Mouse (Mus musculus) kidney, adult 11 months (tissue): Measurements from ENCODE around the gene Iqschfp.

Source experiments
- DNase-seq: peaks from one replicate; pipeline ENCODE4 v3.0.0; 2022

Iqschfp gene

GRCm38 (mm10) chr3:68542944-68543501 lies 651.0 kb downstream of the Iqschfp start:
- peak; percentile 75 for DNase-seq

- DNase-seq: no peak
Measured at GRCm38 (mm10) chr3:68544811-68545210, 652.8 kb downstream of the Iqschfp start.

DNA sequence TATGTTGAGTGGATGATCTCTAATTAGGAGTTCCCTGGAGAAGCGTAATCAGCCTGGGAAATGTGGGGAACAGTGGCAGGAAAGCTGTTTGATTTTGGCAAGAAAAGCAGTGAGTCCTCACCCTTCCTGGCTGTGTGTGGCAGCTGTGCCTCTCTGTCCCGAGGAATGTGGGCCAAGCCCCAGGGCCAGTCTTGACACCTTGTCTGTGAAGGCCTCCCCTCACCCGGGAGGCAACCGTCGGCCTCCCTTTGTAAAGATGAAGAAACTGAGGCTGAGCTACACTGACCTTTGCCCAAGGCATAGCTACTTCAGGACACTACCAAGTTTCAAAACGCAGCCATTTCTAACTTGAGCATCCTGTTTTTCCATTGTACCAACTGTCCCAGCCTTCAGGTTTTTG lies 653.9 kb downstream of the Iqschfp start:
- no peak for DNase-seq

DNA sequence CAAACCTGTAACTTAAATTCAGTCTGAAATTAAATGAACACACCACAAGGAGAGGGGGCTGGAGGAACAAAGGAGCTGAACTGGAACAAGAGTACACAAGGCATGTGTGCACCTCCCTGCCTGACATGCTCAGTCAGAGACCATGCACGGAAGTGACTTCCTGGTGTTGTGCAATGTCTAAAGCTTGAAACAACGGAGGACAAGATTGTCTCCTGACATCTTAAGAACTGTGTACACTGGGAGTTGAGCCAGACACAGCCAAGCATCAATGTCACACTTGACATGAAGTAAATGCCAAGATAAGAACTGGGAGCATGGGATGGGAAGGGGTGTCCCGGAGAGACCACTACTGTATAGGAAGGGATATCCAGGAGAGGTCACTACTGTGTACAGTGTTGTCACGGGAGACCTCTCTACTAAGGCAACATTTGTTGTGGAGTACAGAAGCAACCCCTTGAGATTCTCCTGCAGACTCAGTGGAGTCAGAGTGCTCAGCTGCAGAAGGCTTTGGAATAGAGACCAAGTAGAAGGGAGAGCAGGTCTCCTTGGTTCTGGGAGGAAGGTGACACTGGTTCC lies 663.1 kb downstream of the Iqschfp start:
- DNase-seq: no peak

DNA sequence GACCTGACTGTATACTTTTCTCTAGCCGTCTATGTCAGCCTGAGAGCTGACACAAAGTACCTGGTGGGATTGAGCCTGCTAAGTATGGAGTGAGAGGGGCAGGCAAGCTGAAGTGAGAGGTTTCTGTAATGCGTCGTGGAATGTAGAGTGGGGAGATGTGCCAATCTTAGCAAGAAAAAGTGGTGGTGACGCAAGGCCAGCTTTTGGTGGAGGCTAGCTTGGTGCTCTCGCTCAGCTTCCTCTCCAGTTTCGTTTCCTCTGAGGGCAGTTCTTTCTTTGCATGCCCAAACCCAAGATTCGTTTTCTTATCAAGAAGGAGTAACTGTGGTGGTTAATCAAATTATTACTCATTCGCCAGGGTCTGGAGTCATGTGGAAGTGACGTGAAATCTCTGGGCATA lies 664.9 kb downstream of the Iqschfp start:
- no peak for DNase-seq

DNA sequence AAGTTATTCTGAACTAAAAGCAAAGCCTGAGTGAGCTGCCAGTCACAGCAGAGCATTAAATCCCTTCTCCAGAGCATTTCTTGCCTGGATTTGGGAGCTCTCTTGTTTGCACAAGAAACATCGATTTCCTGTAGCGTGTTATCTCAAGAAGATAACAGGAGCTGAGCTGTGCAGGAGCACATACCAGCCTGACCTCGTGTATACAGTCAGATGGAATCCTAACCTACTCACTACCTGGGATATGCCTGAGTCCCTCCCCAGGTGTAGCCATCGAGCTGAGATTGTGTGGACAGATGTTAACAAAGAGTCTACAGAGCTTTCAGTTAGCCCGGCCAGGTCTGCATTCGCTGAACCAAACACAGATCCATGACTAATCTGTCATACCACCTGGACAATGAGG lies 666.7 kb downstream of the Iqschfp start:
- no peak for DNase-seq

DNA sequence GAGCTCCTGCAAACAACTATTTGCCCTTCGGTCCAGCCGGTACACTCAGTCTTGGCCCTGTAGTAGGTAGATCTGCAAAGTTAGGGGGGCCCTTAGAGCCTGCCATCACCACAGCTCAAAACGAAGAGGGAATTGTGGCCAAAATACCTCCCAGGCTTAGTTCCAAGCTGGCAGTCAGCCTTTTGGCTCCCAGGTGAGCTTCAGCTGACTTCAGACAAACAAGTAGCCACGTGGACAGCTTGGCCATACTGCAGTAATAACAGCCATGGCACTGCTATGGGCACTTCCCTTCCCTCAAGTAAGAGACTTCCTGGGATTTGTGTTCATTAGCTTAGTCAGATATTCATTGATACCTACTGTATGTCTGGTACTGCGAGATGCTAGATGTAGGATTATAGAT lies 668.0 kb downstream of the Iqschfp start:
- DNase-seq: peak; percentile 85

DNA sequence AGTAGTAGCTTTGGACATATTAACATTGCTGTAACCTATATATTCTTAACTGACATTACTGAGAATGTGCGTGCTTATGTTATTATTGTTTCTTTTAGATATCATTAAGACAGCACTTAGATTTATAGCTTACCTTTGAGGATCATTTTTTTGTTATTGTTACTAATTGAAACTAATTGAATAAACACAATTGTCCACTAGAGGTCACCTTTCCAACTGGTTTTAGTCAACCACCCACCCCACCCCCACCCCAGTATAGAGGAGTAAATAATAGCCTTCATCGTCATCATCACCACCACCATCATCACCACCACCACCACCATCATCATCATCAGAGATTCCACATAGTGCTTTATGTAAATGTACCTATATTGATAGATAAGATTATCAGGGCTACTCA lies 670.8 kb downstream of the Iqschfp start:
- DNase-seq: no peak

DNA sequence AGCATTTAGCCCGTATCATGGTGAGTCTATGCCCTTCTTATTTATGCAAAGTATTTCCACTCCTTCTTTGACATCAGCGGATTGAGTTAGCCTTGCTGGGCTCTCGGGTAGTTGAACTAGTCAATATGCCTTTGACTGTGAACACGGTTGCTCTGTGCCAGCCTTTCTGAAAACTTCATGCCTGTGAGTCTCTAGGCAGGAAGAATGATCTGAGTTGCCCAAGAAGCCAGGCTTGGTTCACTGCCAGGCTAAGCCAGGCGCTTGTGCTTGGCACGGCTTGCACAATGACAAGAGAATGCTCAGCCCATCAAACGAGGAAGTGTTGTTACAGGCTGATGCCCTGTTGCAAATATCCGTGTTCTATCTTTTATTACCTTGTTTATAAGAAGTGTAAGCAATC lies 671.9 kb downstream of the Iqschfp start:
- no peak for DNase-seq

DNA sequence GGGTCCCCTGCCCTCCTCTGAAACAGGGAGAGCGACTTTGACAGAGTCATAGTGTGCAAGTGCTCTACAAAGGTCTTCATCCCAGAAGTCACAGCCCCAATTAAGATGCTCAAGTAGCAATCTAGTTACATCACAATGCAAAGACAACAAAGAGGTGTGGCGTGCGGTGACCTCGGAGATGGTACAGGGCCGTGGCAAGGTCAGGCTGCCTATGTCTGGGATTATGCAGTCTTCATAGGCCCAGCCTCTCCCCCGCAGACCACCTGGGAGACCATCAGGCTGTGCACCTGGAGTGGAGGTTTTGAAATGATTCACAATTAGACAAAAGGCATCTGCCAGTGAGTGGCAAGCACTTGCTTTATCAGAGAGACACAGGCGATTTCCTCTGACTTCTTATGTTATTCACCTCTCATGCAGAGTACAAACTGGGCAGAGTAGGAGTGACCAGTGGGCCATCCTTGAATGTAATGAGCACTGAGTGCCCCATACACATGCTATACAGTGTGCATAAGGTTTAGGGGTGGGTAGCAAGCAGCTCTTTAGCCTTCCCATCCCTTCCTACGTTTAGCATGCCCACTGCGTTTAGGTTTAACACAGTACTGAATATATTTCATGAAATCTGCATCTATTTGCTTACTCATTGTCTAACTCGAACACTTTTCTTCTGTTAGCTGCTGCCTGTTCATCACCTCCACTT lies 673.1 kb downstream of the Iqschfp start:
- no peak for DNase-seq

- DNase-seq: no peak
Measured at GRCm38 (mm10) chr3:68565675-68566055, 673.6 kb downstream of the Iqschfp start.

GRCm38 (mm10) chr3:68567581-68567980 lies 675.5 kb downstream of the Iqschfp start:
- DNase-seq: no peak

DNA sequence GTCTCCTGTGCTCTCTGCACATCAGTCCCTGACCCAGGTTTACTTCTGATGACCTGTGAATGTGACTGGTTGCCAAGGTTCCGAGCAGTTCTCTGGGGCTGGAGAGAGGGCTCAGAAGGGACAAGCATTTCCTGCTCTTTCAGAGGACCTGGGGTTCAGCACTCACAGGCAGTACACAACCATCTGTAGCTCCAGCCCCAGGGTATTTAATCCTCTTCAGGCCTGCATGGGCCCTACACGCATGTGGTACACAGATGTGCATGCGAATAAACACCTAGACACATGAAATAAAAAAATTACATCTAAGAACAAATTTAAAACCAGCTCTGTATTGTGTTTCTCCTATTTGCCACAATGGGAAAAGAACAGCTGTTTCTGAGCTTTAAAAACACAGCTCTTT lies 676.1 kb downstream of the Iqschfp start:
- DNase-seq: no peak

DNA sequence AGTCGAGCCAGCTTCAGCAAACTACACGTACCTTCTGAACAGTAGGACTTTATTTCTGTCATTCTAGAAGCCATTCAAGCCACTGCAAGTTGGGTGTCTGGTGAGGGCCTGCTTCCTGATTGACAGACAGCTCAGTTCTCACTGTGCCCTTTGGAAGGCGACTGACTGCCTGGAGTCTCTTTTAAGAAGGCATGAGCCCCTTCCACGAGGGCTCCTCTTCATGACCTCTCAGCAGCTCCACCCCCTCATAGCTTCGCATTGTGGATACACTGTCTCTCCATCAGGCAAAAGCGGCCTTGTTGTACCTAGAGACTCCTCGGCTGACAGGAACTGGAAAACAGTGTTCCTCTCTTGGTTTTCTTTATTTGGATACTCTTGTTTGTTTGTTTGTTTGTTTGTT lies 676.7 kb downstream of the Iqschfp start:
- no peak for DNase-seq

GRCm38 (mm10) chr3:68570319-68570718 lies 678.3 kb downstream of the Iqschfp start:
- DNase-seq: no peak

DNA sequence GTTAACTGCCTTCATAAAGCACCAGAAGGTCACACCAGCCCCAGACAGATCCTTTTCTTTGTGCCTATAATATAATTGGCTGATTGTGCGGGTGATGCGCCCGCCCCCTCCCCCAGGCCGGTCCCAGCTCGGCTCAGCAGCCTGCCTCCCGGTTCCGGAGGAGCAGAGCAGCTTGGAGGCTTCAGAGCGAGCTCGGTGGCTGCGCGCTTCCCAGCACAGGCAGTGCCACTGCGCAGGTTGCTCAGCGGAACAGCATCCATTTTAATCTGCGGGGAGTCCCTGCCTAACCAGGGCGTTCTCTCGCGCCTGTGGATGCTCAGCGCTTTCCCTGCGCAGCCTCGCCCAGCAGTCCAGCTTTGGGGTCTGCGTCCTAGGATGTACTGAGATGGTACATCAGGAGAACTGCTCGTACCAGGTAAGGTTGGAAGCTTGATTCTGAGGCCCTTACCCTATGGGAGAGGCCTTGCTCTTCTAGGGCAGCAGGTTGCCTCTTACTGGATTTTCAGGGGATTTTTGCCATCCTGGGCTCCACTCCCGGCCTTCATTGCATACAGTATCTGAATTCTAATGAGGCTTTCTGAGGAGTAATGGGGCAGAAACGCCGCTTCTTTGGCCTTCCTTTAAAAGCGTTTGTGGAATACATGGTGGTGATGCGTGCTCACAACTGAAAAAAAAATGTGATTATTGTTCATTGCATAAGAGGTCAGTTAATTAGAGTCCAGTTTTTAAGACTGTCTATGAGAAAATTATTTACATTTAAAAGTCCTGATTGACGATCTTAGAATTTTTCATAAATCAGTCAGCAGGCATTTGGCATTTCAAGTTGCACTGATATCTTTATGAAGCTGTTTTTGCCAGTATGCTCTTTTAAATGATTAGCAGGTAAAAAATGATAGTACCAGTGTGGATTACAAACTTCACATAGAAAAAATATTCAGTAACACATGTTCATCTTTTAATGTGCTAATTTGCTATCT lies 680.5 kb downstream of the Iqschfp start:
- no peak for DNase-seq

GRCm38 (mm10) chr3:68573226-68573624 lies 681.2 kb downstream of the Iqschfp start:
- no peak for DNase-seq

GRCm38 (mm10) chr3:68574097-68574496 lies 682.1 kb downstream of the Iqschfp start:
- DNase-seq: no peak

GRCm38 (mm10) chr3:68574565-68574964 lies 682.5 kb downstream of the Iqschfp start:
- no peak for DNase-seq

- no peak for DNase-seq
Measured at GRCm38 (mm10) chr3:68575636-68576340, 683.8 kb downstream of the Iqschfp start.

DNA sequence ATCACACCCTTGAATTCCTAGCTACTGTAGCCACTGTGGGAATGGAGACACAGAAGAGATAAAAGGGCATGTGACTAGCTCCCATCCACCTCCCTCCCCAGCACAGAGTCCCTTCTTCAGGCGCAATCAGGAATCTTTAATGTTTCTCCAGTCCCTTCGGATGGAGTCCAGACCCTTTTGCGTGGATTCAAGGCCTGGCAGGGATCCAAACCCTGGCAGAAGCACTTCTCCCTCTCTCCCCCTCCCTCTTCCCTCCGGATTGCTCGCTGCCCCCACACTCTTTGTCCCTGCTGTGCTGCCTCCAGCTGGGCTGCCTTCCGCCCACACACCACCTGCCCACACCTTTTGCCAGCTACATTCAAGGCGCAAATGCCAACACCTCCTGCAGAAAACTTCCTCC lies 684.4 kb downstream of the Iqschfp start:
- no peak for DNase-seq

DNA sequence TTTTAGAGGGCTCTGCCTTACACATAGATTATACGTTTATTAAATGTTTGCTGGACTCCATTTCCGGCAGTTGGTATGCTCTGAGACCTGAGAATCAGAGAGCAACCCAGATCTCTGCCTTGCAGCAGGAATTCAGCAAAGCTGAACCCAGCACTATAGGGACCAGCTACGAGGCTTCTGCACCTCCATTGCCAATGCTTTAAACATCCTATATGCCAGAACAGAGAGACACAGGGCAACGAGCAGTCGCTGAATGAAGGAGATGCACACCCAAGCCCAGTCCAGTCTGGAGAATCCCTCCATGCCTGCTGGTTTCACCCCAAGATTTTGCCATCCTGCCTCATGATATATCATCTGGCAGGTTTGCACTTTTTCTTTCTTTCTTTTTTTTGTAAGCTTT lies 684.9 kb downstream of the Iqschfp start:
- no peak for DNase-seq

GRCm38 (mm10) chr3:68581591-68581990 lies 689.6 kb downstream of the Iqschfp start:
- DNase-seq: no peak
